Mouse (Mus musculus) forebrain, embryonic 15.5 days (tissue): Measurements from ENCODE around the gene Ccnb3. TPM values are rescaled to one million over a fixed set of nuclear protein-coding genes. Genes with fewer than 3 reads are reported as not detected.

Experiments used
- polyA plus RNA-seq: library from polyadenylated mRNA; unstranded; fragments of >200 nt; fragmentation: Nextera tagmentation; extraction: Ambion mirVana; gene quantifications from 2 replicates; pipeline ENCODE4 v1.2.1, GENCODE M21; 2015

Ccnb3 gene
- polyA plus RNA-seq, 1 experiment from 2014 or later = not detected

Other genes starting within 250 kb of the Ccnb3 start
- gene Akap4, start 25.9 kb upstream of the Ccnb3 start, polyA plus RNA-seq = not detected in 2 replicates